Mouse (Mus musculus) hematopoietic stem cell, adult 5-6 weeks (primary cell): ENCODE results near the gene Atp6v1b1. TPM values are rescaled to one million over a fixed set of nuclear protein-coding genes. Genes with fewer than 3 reads are reported as not detected.
A peak's percentile ranks its signal among the peaks of the same experiment; 100 is the strongest.

Experiments
- ATAC-seq, 2 experiments: fragments of 125-278 bp in 1 of 2; replicated peaks in 1 of 2; 2 replicates each; pipeline ENCODE4 v1.8.0; 2016 to 2017; ENCODE audit warnings: inconsistent platforms in 2 of 2, mild to moderate bottlenecking in 2 of 2, moderate number of reproducible peaks in 2 of 2, low read depth in 1 of 2, moderate TSS enrichment in 1 of 2; ENCODE audit not compliant: low FRiP score in 2 of 2, poor library complexity in 2 of 2, severe bottlenecking in 2 of 2, insufficient read depth in 1 of 2, low TSS enrichment in 1 of 2
- total RNA-seq: library from RNA; stranded (forward); fragments of 172-1452, 232-1000 nt; gene quantifications from 2 replicates; pipeline ENCODE4 v1.2.3, GENCODE M21; 2017

Gene Atp6v1b1
- total RNA-seq, 1 experiment from 2014 or later: not detected

GRCm38 (mm10) chr6:83713271-83714136 lies 29.3 kb upstream of the Atp6v1b1 start:
- no peak for ATAC-seq

GRCm38 (mm10) chr6:83714221-83715123 lies 28.3 kb upstream of the Atp6v1b1 start:
- ATAC-seq: no peak

DNA sequence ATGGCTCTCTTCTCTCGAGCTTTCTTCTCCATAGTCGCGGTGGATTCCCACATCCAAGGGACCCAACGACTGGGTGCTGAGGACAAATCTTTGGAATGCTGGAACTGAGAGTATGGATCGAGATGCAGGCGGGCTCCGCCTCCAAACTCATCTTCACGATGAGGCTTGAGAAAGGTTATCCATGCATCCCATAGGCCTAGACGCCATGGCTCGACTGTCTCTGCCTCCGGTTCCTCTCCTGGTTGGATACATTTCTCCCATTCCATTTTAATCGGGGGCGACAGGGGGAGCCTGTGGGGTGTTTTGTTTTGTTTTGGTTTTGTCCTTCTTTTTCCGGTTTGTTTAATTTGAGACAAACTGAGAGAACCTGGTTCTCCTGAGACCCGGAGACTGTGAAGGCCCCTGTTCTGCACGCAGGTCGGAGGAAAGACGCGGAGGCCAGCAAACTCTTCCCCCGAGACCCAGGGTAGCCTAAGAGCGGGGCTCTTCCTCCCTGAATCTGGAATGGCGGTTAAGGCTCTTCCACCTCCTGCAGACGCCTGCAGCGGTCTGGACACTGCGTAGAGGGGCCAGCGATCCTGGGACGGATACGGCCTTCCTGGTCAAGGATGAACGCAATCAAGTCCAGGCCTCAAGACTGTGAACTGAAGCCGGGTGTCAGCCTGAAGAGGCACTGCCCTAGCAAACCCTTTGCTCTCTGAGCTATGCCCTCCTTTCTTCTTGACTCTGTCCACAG lies 27.2 kb upstream of the Atp6v1b1 start:
- no peak for ATAC-seq

DNA sequence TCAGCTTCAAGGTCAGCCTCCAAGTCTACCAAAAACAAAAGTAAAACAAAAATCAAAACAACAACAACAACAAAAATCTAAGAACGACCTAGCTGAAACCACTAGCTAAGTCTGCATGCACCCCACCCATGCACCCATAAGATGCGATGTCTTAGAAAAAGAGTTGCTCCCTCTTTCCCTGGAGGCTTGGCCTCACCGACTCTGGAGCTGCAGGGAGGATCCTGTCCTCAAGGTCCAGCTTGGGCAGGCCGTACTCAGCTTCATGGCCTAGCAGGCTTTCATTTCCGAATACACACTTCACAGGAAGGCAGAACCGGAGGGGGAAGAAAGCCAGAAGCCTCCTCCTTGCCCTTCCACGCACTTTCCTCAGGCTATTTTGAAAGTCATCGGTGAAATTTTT lies 25.8 kb upstream of the Atp6v1b1 start:
- no peak for ATAC-seq

GRCm38 (mm10) chr6:83722526-83722925 lies 20.3 kb upstream of the Atp6v1b1 start:
- ATAC-seq: no peak

DNA sequence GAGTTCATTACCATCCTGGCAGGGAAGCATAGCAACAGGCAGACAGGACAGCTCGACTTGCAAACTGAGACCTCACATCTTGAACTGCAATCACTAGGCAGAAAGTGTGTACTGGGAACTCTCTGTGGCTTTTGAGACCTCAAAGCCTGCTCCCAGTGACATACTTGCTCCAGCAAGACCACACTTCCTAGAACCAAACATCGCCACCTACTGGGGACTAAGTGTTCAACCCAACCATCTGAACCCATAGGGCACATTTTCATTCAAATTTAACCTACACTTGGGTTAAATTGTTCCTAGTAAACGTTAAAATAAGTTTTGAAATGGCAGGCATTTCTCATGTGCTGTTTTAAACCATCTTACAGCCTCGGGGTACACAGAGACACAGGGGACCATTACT lies 15.6 kb upstream of the Atp6v1b1 start:
- ATAC-seq: no peak

DNA sequence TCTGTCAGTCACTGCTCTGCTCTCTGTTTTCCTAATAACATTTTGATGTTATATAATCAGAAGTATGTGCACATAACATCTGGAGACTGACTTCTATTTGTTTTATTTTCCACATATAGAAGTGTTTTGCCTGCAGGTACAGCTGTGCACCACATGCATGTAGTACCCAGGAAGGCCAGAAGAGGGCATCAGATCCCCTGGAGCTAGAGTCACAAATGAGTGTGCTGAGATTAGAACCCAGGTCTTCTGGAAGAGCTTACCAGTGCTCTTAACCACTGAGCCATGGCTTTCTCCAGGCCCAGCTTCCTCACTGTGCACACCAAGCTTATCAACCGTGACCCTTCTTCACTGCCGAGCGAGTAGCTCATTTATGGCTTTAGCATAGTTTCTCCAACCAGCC lies 14.3 kb upstream of the Atp6v1b1 start:
- no peak for ATAC-seq

DNA sequence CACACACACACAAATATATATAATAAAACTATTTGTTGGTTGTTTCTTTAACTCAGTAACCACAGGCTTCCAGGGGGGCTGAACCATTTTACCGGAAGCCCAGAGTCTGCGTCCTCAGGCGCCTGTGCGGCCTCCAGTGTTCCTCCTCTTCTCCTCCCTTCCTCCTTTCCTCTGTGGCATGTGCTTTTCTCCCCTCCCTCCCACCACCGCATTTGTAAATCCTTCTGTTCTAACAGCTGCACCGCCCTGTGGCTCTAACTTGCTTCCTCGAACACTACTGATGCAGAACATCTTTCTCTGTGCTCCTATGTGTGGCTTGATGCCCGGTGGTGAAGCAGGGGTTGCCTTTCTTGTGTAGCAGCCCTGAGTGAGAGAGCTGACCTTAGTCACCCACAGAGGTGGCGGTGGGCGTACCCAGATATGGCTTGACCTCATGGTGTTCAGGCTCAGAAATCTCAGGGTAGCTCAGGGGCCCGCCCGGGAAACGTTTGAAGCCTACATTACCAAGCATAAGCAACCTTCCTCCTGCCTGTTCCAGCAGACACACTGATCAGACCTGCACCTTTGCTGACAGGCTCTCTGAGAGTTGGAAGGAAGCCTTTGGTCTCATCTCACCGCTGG lies 13.3 kb upstream of the Atp6v1b1 start:
- peak; percentile 49 to 68 for ATAC-seq

DNA sequence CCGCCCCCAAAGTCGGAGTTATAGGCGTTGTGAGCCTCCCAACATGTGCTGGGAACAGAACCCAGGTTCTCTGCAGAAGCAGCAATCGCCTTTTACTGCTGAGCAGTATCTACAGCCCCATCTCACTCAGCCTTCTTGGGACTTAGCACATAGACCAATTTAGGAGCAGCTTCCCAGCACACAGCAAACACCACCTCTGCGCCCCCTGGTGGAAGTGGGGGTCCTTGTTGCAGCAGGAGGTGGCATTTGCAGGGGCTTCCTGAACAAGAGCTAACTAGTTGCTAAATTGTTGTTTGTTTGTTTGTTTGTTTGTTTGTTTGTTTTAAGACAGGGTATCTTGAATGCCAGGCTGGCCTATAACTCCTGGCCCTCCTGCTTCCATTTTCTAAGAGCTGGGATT lies 11.7 kb upstream of the Atp6v1b1 start:
- ATAC-seq: 0 out of 4 replicates have a peak, but pooled peaks of 1 of the 2 experiments have one; percentile 46

GRCm38 (mm10) chr6:83737311-83737710 lies 5.5 kb upstream of the Atp6v1b1 start:
- ATAC-seq: no peak

DNA sequence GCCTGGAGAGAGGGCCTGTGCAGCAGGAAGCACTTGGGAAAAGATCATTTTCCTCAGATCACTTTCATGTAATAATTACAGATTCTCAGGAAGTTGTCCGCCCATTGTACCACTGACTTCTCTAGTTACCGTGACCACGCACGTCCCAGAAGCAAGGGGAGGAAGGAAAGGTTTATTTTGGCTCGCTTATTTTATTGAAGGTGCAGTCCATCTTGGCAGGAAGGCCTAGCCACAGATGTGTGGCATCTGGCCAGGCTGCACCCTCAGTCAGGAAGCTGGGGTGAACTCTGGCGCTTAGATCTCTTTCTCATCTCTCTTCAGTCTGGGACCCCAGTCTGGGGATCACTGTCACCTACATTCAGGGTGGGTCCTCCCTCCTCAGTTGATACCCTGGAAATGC lies 4.2 kb upstream of the Atp6v1b1 start:
- peak; percentile 70 to 77 for ATAC-seq

- no peak for ATAC-seq
Observed at GRCm38 (mm10) chr6:83743212-83743611, 422 bp downstream of the Atp6v1b1 start.

GRCm38 (mm10) chr6:83744126-83744525 lies 1.3 kb downstream of the Atp6v1b1 start:
- no peak for ATAC-seq

- ATAC-seq: no peak
Observed at GRCm38 (mm10) chr6:83744557-83744956, 1.8 kb downstream of the Atp6v1b1 start.

DNA sequence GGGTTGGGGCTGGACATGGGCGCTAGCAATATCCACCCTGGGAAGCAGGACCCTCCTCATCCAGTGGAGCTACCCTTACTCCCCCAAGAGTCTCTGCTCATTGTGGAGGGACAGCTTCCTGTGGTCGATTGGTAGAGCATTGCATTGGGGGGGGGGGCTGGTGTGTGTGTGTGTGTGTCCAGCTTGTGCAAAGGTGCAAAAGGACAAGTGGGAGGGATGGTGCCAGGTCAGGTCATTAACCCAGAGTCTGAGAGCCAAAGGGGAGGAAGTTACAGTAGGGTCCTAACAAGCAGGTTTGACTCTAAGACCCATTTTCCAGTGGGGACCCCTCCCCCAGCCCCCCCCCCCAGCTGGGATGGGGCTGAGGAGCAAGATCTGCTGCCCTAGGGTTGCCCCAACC lies 2.7 kb downstream of the Atp6v1b1 start:
- ATAC-seq: no peak

DNA sequence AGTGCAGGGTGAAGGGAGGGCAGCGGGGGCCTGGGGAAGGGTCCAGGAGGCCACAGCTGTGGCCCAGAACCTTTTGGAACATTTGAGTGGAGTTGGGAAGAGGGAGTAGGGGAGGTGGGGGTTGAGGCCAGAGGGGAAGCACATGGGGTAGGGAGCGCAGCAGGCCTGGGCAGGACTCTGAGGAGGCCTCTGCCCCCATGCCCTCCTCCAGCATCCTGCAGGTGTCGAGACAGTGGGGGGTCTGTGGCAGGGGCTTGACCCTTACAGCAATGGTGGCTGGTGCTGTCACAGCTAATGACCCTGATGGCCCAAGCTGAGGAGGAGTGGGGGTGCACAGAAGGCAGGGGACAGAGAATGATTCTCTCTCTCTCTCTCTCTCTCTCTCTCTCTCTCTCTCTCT lies 6.5 kb downstream of the Atp6v1b1 start:
- no peak for ATAC-seq

- ATAC-seq: peak; percentile 57 to 71; a peak in 2 of 4 replicates
Observed at GRCm38 (mm10) chr6:83750171-83750684, 7.4 kb downstream of the Atp6v1b1 start.
